Mouse (Mus musculus) olfactory bulb, adult 2 months (tissue): ENCODE measurements around the gene Iqsec3.

ENCODE experiments used
- CTCF ChIP-seq: fragments of 200-500 bp; IDR thresholded peaks from 2 replicates; pipeline ENCODE4 v1.5.1; 2012; ENCODE audit warnings: low read depth, mild to moderate bottlenecking, low read length, moderate library complexity; ENCODE audit not compliant: insufficient read depth
- POLR2A ChIP-seq: fragments of 200-500 bp; IDR thresholded peaks from 2 replicates; pipeline ENCODE4 v1.6.1; 2012; ENCODE audit warnings: mild to moderate bottlenecking, low read depth, low read length, moderate library complexity; ENCODE audit not compliant: insufficient read depth

- TF ChIP-seq CTCF = no peak
- TF ChIP-seq POLR2A = no peak
Observed at GRCm38 (mm10) chr6:121498819-121499535, 25.5 kb upstream of the Iqsec3 start.
